ENCODE assay signal across 11 mouse cellular contexts in genomic region chr3:135513270-135513669, GRCm38 (mm10). TPM values are rescaled to one million over a fixed set of nuclear protein-coding genes. Genes with fewer than 3 reads are reported as not detected.
DNase-seq lines count a peak whose midpoint lies in the region; ATAC-seq and TF ChIP-seq lines count a peak whose summit lies in the region.
"Had no signal": no experiment of that assay in that cellular context is flagged by ENCODE, and none has a peak within 500 bp of the region (broad histone marks: within the 10 kb centered on the region; RNA-seq: fewer than 3 reads in every experiment).

No protein-coding gene starts in this region.

- TF ChIP-seq CTCF in liver, adult 2 months (IDR thresholded peaks at IDR 0.05; ENCODE audit: low read depth, low read length), result no peak
- TF ChIP-seq CTCF in brain, embryonic 14.5 days (IDR thresholded peaks at IDR 0.05; ENCODE audit: borderline replicate concordance, extremely low read depth, insufficient read depth, insufficient read length), result no peak
- TF ChIP-seq CTCF in forebrain, postnatal 0 days (IDR thresholded peaks at IDR 0.05; ENCODE audit: low read depth), result no peak

- TF ChIP-seq POLR2A in liver, adult 2 months (IDR thresholded peaks at IDR 0.05; ENCODE audit: extremely low read depth, insufficient read depth, low read length), result no peak
- TF ChIP-seq POLR2A in brain, embryonic 14.5 days (IDR thresholded peaks at IDR 0.05; ENCODE audit: borderline replicate concordance, extremely low read depth, insufficient read depth, insufficient read length, poor library complexity, severe bottlenecking), result no peak

- no peak overlapping the region for H3K27ac ChIP-seq in liver, adult 2 months (replicated peaks; ENCODE audit: insufficient read depth, low read depth, low read length)
- H3K27ac ChIP-seq in forebrain, postnatal 0 days (ENCODE audit: low read depth, low read length), result no peak overlapping the region
- H3K27ac ChIP-seq: liver, embryonic 15.5 days; stomach, embryonic 15.5 days had no signal

- H3K36me3 ChIP-seq in liver, adult 2 months (ENCODE audit: control insufficient read depth, insufficient read depth, low read length), result peaks cover 12% of the 10 kb centered on the region
- no peaks in the 10 kb centered on the region for H3K36me3 ChIP-seq in forebrain, postnatal 0 days (ENCODE audit: insufficient read depth)
- H3K36me3 ChIP-seq: liver, embryonic 15.5 days; stomach, embryonic 15.5 days had no signal

- no peak overlapping the region for H3K9ac ChIP-seq in liver, adult 2 months (ENCODE audit: low read depth, low read length)
- no peak overlapping the region for H3K9ac ChIP-seq in forebrain, postnatal 0 days
- H3K9ac ChIP-seq: liver, embryonic 15.5 days; stomach, embryonic 15.5 days had no signal

- H3K9me3 ChIP-seq in forebrain, postnatal 0 days (ENCODE audit: low read length), result no peaks in the 10 kb centered on the region
- H3K9me3 ChIP-seq: liver, embryonic 15.5 days; stomach, embryonic 15.5 days had no signal

- DNase-seq in liver, adult 2 months (ENCODE audit: extremely low read depth, low read depth, low spot score), result no peak
- DNase-seq in liver, result no peak
- DNase-seq in brain, embryonic 14.5 days (ENCODE audit: low read depth), result peak; percentile 82
- DNase-seq in forebrain, postnatal 0 days, result peak; percentile 56
- peak; percentile 88 for DNase-seq in naive thymus-derived CD4-positive, alpha-beta T cell, adult 2 months (ENCODE audit: low read depth)
- DNase-seq in spleen, postnatal 14 days (ENCODE audit: low spot score in 2 of 2), result no peak
- no peak for DNase-seq in kidney, adult 11 months
- no peak for DNase-seq in adrenal gland, postnatal 14 days
- DNase-seq: gastrocnemius, postnatal 25 days had no signal

- H3K4me1 ChIP-seq in liver, adult 2 months (ENCODE audit: control insufficient read depth, insufficient read depth, low read length), result peaks cover 9% of the 10 kb centered on the region
- no peaks in the 10 kb centered on the region for H3K4me1 ChIP-seq in forebrain, postnatal 0 days (ENCODE audit: insufficient read depth)

- 74% methylated on average over 11 of the region's 11 CpGs for WGBS in liver, adult 2 months
- 37% methylated on average over 11 of the region's 11 CpGs for WGBS in forebrain, postnatal 0 days

- H3K79me2 ChIP-seq in liver, adult 2 months (ENCODE audit: control insufficient read depth, insufficient read depth, low read length), result no peaks in the 10 kb centered on the region

- ATAC-seq in forebrain, postnatal 0 days, result peak; percentile 86

- peak overlapping the region; percentile 30; the same call in 1 of the 2 replicates for H3K4me3 ChIP-seq in liver, adult 2 months (ENCODE audit: insufficient read depth, low read depth, low read length)
- 0 out of 2 replicates have a peak overlapping the region, but pooled peaks have one; percentile 5 for H3K4me3 ChIP-seq in forebrain, postnatal 0 days (ENCODE audit: low read depth, low read length)
- H3K4me3 ChIP-seq: liver, embryonic 15.5 days; stomach, embryonic 15.5 days had no signal

- H3K27me3 ChIP-seq in liver, adult 2 months (ENCODE audit: control insufficient read depth, insufficient read depth, low read length), result no peaks in the 10 kb centered on the region
- no peaks in the 10 kb centered on the region for H3K27me3 ChIP-seq in forebrain, postnatal 0 days (ENCODE audit: insufficient read depth, low read length)
- H3K27me3 ChIP-seq: liver, embryonic 15.5 days; stomach, embryonic 15.5 days had no signal

- peak overlapping the region; percentile 29 for H3K4me2 ChIP-seq in forebrain, postnatal 0 days (ENCODE audit: low read depth)
- H3K4me2 ChIP-seq: liver, embryonic 15.5 days; stomach, embryonic 15.5 days had no signal

RNA-seq across cellular contexts. Expression of gene Manba, which starts 27.9 kb away (rescaled TPM):
- 14.2 and 14.7 TPM in 2 replicates for total RNA-seq in liver, adult 2 months (2014; rRNA removed)
- 3.7 and 3.8 TPM in 2 replicates for polyA plus RNA-seq in liver, adult 2 months (2012; rRNA removed)
- polyA plus RNA-seq in brain, embryonic 14.5 days (2012; rRNA removed), result 2.0 and 3.1 TPM in 2 replicates
- 5.8 and 7.2 TPM in 2 replicates for total RNA-seq in forebrain, postnatal 0 days (2014; rRNA removed)
- 4.6 and 4.7 TPM in 2 replicates for polyA plus RNA-seq in forebrain, postnatal 0 days (2015; fragmentation: Nextera tagmentation; extraction: Ambion mirVana)
- total RNA-seq in adrenal gland, postnatal 14 days (2021), result 11.9 and 16.2 TPM in 2 replicates

Comparison
In these comparisons a context has a peak if more than half of its experiments do, and no peak if none do; other contexts are left out.
1. DNase-seq: peak in brain, embryonic 14.5 days (single experiment), forebrain, postnatal 0 days (single experiment) and naive thymus-derived CD4-positive, alpha-beta T cell, adult 2 months (single experiment); none in liver, adult 2 months (single experiment), liver (single experiment), spleen, postnatal 14 days (0 of 2), kidney, adult 11 months (single experiment) and adrenal gland, postnatal 14 days (single experiment).